Mouse (Mus musculus): ENCODE data around the gene Zbtb16.

The Zbtb16 gene

DNA sequence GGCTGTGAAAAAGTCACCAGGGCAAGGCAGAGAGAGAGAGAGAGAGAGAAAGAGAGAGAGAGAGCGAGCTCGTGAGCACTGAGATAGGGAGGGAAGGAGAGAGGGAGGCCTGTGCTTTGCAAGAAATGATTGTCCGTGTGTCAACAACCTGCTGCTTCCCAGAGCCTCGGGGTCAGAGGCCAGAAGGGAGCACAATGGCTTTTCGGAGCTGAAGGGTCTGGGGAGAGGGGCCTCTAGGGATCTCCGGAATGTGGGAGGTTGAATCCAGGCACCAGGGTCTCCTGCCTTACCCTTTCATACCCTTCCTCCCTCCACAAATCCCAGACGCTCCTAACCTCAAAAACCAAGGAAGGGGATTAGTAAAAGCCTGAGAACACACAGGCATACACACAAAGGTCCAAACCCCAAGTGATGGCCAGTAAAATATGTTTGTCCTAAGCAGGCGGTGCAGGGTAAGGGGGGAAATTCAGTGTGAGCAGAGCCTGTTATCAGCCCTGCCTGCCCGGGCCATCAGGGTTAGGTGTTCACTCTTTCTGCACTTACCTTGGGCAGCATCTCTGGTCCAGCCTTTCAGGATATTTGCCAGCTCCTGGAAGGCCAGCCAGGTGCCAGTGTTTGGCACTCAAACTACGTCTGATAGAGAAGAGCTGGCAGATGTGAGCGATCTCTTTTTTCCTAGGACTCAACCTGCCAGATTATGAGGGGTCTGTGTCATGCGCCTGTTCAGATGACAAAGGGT lies 139.1 kb downstream of the Zbtb16 start:
- H3K4me3 ChIP-seq (replicated peaks; ENCODE audit: low read length): no peak overlapping the region
- H3K36me3 ChIP-seq (ENCODE audit: insufficient read depth, low read length): no peaks in the 10 kb centered on the region
- TF ChIP-seq NANOG (IDR thresholded peaks at IDR 0.05; ENCODE audit: borderline replicate concordance, low read length): no peak
- TF ChIP-seq CTCF (conservative IDR thresholded peaks at IDR 0.05; ENCODE audit: low read length): no peak
- TF ChIP-seq POU5F1 (IDR thresholded peaks at IDR 0.05; ENCODE audit: borderline replicate concordance, low read length): no peak
- no peaks in the 10 kb centered on the region for H3K9me3 ChIP-seq (ENCODE audit: low read length)
- H3K4me1 ChIP-seq (replicated peaks; ENCODE audit: low read depth, low read length): peaks cover 19% of the 10 kb centered on the region
- H3K27me3 ChIP-seq (ENCODE audit: insufficient read depth, low read length): peaks cover 14% of the 10 kb centered on the region; the same call in 1 of the 2 replicates

DNA sequence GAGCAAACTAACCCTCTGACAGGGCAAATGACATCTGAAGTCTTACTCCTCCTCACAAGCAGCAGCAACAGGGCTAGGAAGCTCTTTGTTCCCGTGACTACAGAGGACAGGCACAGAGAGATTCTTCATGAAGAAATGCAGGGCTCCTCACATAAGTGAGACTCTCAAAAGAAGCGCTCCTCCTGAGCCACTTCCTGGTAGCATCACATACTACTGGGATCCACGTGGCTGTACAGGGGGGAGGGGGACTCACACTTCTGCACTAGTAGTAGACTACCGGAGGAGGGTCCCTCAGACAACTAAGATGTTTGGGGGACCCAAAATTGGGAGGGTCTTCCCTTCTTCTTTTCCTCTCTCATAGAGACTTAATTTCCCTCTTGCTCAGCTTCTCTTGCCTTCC lies 139.7 kb downstream of the Zbtb16 start:
- H3K4me1 ChIP-seq (replicated peaks; ENCODE audit: low read depth, low read length): peaks cover 19% of the 10 kb centered on the region
- peaks cover 12% of the 10 kb centered on the region; the same call in 1 of the 2 replicates for H3K27me3 ChIP-seq (ENCODE audit: insufficient read depth, low read length)
- no peaks in the 10 kb centered on the region for H3K36me3 ChIP-seq (ENCODE audit: insufficient read depth, low read length)
- no peaks in the 10 kb centered on the region for H3K9me3 ChIP-seq (ENCODE audit: low read length)
- H3K4me3 ChIP-seq (replicated peaks; ENCODE audit: low read length): no peak overlapping the region
- no peak for TF ChIP-seq POU5F1 (IDR thresholded peaks at IDR 0.05; ENCODE audit: borderline replicate concordance, low read length)
- TF ChIP-seq NANOG (IDR thresholded peaks at IDR 0.05; ENCODE audit: borderline replicate concordance, low read length): no peak
- no peak for TF ChIP-seq CTCF (conservative IDR thresholded peaks at IDR 0.05; ENCODE audit: low read length)

DNA sequence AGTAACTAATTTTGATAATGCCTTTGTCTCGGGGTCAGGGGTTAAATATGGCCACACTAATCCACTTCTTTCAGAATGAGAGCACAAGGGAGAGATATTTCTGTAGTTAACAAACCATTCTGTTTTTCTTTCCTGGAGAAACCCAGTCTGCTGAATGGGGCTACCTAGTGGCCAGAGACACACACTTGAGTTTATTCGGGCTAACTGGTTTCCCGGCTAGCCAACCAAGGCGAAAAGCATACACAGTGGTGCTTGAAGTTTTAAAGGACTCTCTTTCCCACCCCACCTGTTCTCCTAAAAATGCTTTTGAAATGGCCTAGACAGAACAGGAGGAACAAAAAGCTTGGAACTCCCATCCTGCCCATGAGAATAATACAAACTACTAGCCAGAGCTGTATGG lies 140.2 kb downstream of the Zbtb16 start:
- Histone ChIP-seq H3K4me1 (replicated peaks; ENCODE audit: low read depth, low read length) (peaks cover 19% of the 10 kb centered on the region), H3K4me3 (replicated peaks; ENCODE audit: low read length) (no peak overlapping the region), H3K36me3 (ENCODE audit: insufficient read depth, low read length) (no peaks in the 10 kb centered on the region), H3K9me3 (ENCODE audit: low read length) (no peaks in the 10 kb centered on the region), H3K27me3 (ENCODE audit: insufficient read depth, low read length) (peaks cover 12% of the 10 kb centered on the region; the same call in 1 of the 2 replicates)
- no peak for TF ChIP-seq POU5F1 (IDR thresholded peaks at IDR 0.05; ENCODE audit: borderline replicate concordance, low read length)
- TF ChIP-seq NANOG (IDR thresholded peaks at IDR 0.05; ENCODE audit: borderline replicate concordance, low read length): no peak
- TF ChIP-seq CTCF (conservative IDR thresholded peaks at IDR 0.05; ENCODE audit: low read length): peak; percentile 52

DNA sequence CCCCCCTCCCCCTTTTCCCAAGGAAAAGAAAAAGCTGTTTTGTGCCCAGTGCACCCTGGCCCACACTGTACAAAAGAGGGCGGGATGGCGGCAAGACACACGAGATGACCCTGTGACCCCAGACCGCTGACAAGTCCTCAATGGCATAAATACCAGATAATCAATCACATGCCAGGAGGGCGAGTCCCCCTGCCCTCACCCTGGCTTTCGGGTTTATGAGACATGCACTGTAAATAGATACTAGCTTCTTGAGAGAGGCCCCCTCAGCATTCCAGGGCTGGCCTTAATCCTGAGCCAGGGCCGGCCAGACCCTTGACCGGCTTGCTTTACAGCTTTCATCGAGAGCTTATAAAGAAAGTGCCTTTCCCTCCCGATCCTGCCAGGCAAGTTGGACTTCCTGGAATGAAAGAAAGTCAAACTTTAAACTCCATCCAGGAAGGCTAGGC lies 141.4 kb downstream of the Zbtb16 start:
- H3K9me3 ChIP-seq (ENCODE audit: low read length): no peaks in the 10 kb centered on the region
- H3K27me3 ChIP-seq (ENCODE audit: insufficient read depth, low read length): peaks cover 12% of the 10 kb centered on the region; the same call in 1 of the 2 replicates
- TF ChIP-seq POU5F1 (IDR thresholded peaks at IDR 0.05; ENCODE audit: borderline replicate concordance, low read length) (no peak), NANOG (IDR thresholded peaks at IDR 0.05; ENCODE audit: borderline replicate concordance, low read length) (no peak), CTCF (conservative IDR thresholded peaks at IDR 0.05; ENCODE audit: low read length) (no peak)
- no peak overlapping the region for H3K4me3 ChIP-seq (replicated peaks; ENCODE audit: low read length)
- peaks cover 19% of the 10 kb centered on the region for H3K4me1 ChIP-seq (replicated peaks; ENCODE audit: low read depth, low read length)
- H3K36me3 ChIP-seq (ENCODE audit: insufficient read depth, low read length): no peaks in the 10 kb centered on the region

DNA sequence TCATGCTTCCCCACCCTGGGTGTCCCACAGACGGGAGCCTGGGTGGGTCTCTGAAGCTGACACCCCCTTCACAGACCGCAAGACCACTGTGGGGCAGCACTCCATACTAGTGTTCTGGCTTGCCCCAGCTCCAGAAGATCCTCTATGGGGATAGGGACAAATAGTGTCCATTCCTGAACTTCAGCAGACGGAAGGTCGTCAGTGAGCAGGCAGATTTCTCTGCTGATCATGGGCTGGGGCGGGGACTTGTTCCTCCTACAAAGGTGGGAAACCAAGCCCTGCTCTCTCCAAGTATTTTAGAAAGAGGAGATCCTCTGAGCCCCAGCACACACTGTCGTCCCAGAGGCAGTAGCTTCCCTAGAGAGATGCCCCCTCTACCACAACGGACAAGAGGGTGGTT lies 142.3 kb downstream of the Zbtb16 start:
- TF ChIP-seq NANOG (IDR thresholded peaks at IDR 0.05; ENCODE audit: borderline replicate concordance, low read length) (no peak), CTCF (conservative IDR thresholded peaks at IDR 0.05; ENCODE audit: low read length) (no peak), POU5F1 (IDR thresholded peaks at IDR 0.05; ENCODE audit: borderline replicate concordance, low read length) (no peak)
- Histone ChIP-seq H3K27me3 (ENCODE audit: insufficient read depth, low read length) (peaks cover 12% of the 10 kb centered on the region; the same call in 1 of the 2 replicates), H3K36me3 (ENCODE audit: insufficient read depth, low read length) (no peaks in the 10 kb centered on the region), H3K4me1 (replicated peaks; ENCODE audit: low read depth, low read length) (peaks cover 19% of the 10 kb centered on the region), H3K9me3 (ENCODE audit: low read length) (no peaks in the 10 kb centered on the region), H3K4me3 (replicated peaks; ENCODE audit: low read length) (no peak overlapping the region)

DNA sequence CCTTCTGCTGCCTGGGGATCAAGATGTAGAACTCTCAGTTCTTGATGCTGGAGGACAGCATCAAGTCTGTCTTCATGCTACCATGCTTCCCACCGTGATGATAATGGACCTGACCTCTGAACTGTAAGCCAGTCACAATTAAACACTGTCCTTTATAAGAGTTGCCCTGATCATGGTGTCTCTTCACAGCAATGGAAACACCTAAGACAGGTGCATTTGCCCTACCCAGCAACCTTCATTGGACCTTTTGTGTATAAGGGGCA lies 146.4 kb downstream of the Zbtb16 start:
- Histone ChIP-seq H3K27me3 (ENCODE audit: insufficient read depth, low read length) (peaks cover 9% of the 10 kb centered on the region; the same call in 1 of the 2 replicates), H3K4me1 (replicated peaks; ENCODE audit: low read depth, low read length) (peaks cover 14% of the 10 kb centered on the region), H3K4me3 (replicated peaks; ENCODE audit: low read length) (no peak overlapping the region), H3K36me3 (ENCODE audit: insufficient read depth, low read length) (no peaks in the 10 kb centered on the region), H3K9me3 (ENCODE audit: low read length) (no peaks in the 10 kb centered on the region)
- TF ChIP-seq NANOG (IDR thresholded peaks at IDR 0.05; ENCODE audit: borderline replicate concordance, low read length): no peak
- no peak for TF ChIP-seq POU5F1 (IDR thresholded peaks at IDR 0.05; ENCODE audit: borderline replicate concordance, low read length)
- TF ChIP-seq CTCF (conservative IDR thresholded peaks at IDR 0.05; ENCODE audit: low read length): no peak

DNA sequence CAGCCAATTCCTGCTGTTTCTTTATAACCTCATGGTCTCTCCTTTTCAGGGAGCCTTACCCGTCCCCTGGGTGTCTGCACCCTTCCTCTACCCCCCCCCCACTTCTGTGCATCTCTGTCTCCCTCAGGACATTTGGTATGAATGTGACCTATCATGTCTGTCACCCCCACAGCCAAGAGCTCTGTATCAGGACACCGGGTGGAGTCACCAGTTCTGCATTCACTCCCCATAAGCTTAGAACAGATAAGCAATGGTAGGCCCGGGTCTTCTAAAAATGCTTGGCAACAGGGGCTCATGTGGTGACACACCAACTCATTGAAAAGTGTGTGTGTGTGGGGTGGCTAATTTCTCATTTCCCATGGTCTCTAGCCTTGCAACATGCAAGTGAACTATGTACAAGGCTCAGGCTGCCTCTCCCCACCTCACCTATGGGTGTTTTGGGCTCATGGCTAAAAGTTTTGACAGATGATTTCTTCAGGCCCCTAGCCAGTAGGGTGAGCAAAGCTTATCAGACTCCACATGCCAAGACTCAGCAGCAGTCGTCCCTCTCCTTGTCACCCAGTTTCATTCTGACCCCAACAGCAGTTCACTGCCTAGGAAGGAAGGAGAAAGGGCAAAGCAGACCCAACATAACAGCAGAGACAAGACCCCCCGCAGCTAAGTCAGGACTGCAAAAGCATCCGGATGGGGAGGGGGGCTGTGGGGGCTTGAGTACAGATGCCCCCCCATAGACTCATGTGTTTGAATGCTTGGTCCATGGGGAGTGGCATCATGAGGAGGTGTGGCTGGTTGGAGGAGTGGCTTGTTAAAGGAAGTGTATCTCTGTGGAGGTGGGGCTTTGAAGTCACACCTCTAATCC lies 146.9 kb downstream of the Zbtb16 start:
- TF ChIP-seq POU5F1 (IDR thresholded peaks at IDR 0.05; ENCODE audit: borderline replicate concordance, low read length) (no peak), NANOG (IDR thresholded peaks at IDR 0.05; ENCODE audit: borderline replicate concordance, low read length) (no peak), CTCF (conservative IDR thresholded peaks at IDR 0.05; ENCODE audit: low read length) (no peak)
- Histone ChIP-seq H3K4me3 (replicated peaks; ENCODE audit: low read length) (no peak overlapping the region), H3K36me3 (ENCODE audit: insufficient read depth, low read length) (no peaks in the 10 kb centered on the region), H3K27me3 (ENCODE audit: insufficient read depth, low read length) (peaks cover 9% of the 10 kb centered on the region; the same call in 1 of the 2 replicates), H3K4me1 (replicated peaks; ENCODE audit: low read depth, low read length) (peaks cover 12% of the 10 kb centered on the region), H3K9me3 (ENCODE audit: low read length) (no peaks in the 10 kb centered on the region)

DNA sequence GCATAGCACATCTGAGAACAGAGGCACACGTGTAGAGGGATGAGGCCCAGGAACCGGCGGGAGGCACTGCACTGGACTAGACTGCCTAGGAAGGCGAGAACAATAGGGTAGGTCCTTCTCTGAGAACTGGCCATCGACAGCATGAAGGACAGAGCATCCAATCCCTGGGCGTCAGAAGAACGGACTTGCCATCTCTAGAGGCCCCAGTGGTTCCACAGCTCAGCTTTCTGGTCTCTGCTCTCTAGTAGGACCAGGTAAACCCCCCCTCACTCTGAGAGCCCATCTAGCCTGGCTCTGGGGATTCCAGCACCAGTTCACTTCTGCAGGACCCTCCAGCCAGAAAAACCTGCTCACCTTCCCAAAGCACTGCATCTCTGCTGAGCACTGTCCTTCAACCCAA lies 148.1 kb downstream of the Zbtb16 start:
- no peak overlapping the region for H3K4me3 ChIP-seq (replicated peaks; ENCODE audit: low read length)
- no peaks in the 10 kb centered on the region for H3K9me3 ChIP-seq (ENCODE audit: low read length)
- no peak for TF ChIP-seq POU5F1 (IDR thresholded peaks at IDR 0.05; ENCODE audit: borderline replicate concordance, low read length)
- TF ChIP-seq NANOG (IDR thresholded peaks at IDR 0.05; ENCODE audit: borderline replicate concordance, low read length): no peak
- TF ChIP-seq CTCF (conservative IDR thresholded peaks at IDR 0.05; ENCODE audit: low read length): no peak
- no peaks in the 10 kb centered on the region for H3K36me3 ChIP-seq (ENCODE audit: insufficient read depth, low read length)
- H3K4me1 ChIP-seq (replicated peaks; ENCODE audit: low read depth, low read length): no peaks in the 10 kb centered on the region
- peaks cover 9% of the 10 kb centered on the region; the same call in 1 of the 2 replicates for H3K27me3 ChIP-seq (ENCODE audit: insufficient read depth, low read length)
